Mouse (Mus musculus) heart, adult 2 months (tissue): ENCODE results near the gene Neurl1a.

Source experiments
- CTCF ChIP-seq: fragments of 200-600 bp; IDR thresholded peaks from 2 replicates; pipeline ENCODE4 v1.8.1; 2022; ENCODE audit warnings: antibody characterized with exemption, mild to moderate bottlenecking, moderate library complexity
- EP300 ChIP-seq: fragments of 200-500 bp; IDR thresholded peaks from 2 replicates; pipeline ENCODE4 v1.6.1; 2011; ENCODE audit warnings: low read depth, low read length, control low read depth; ENCODE audit not compliant: insufficient read depth
- POLR2A ChIP-seq: fragments of 200-500 bp; IDR thresholded peaks from 2 replicates; pipeline ENCODE4 v1.6.1; 2011; ENCODE audit warnings: mild to moderate bottlenecking, low read depth, low read length, control low read depth; ENCODE audit not compliant: insufficient read depth

- TF ChIP-seq POLR2A (no peak), CTCF (no peak), EP300 (no peak)
Observed at GRCm38 (mm10) chr19:47161669-47162068, 17.0 kb upstream of the Neurl1a start.
